Mouse (Mus musculus) MEL (cell line): ENCODE measurements around the gene Otos. TPM values are rescaled to one million over a fixed set of nuclear protein-coding genes. Genes with fewer than 3 reads are reported as not detected.

ENCODE experiments used
- DNase-seq: peaks from one replicate; pipeline ENCODE4 v3.0.0; 2011; ENCODE audit warnings: low read depth, low spot score
- H3K27ac ChIP-seq: 2 replicates; pipeline ENCODE4 v1.5.1; 2012; ENCODE audit warnings: low read depth, mild to moderate bottlenecking, control low read depth, low read length, moderate library complexity; ENCODE audit not compliant: control insufficient read depth
- H3K27me3 ChIP-seq, 2 experiments: fragments of 150-350 bp in 1 of 2; sonication (generic) in 1 of 2; 2 replicates each; pipeline ENCODE4 v1.6.1; 2012; ENCODE audit warnings: low read length in 2 of 2, mild to moderate bottlenecking in 2 of 2, improper control_type of control experiment in 1 of 2, moderate library complexity in 1 of 2; ENCODE audit not compliant: insufficient read depth in 2 of 2, control insufficient read depth in 1 of 2
- H3K36me3 ChIP-seq, 2 experiments: 2 replicates each; pipeline ENCODE4 v1.6.1; 2012 to 2014; ENCODE audit warnings: low read length in 2 of 2, improper control_type of control experiment in 1 of 2, inconsistent platforms in 1 of 2, mild to moderate bottlenecking in 1 of 2; ENCODE audit not compliant: insufficient read depth in 2 of 2, control insufficient read depth in 1 of 2
- H3K4me1 ChIP-seq, 2 experiments: fragments of 150-350 bp in 1 of 2; sonication (generic) in 1 of 2; 2 replicates each; pipeline ENCODE4 v1.6.1; 2012; ENCODE audit warnings: low read length in 2 of 2, improper control_type of control experiment in 1 of 2, mild to moderate bottlenecking in 1 of 2; ENCODE audit not compliant: insufficient read depth in 2 of 2, control insufficient read depth in 1 of 2
- H3K4me3 ChIP-seq, 2 experiments: fragments of 150-350 bp in 1 of 2; sonication (generic) in 1 of 2; 2 replicates each; pipeline ENCODE4 v1.5.1; 2012; ENCODE audit warnings: low read depth in 2 of 2, low read length in 2 of 2, mild to moderate bottlenecking in 2 of 2, moderate library complexity in 2 of 2, control low read depth in 1 of 2, improper control_type of control experiment in 1 of 2; ENCODE audit not compliant: control insufficient read depth in 1 of 2, insufficient read depth in 1 of 2
- H3K79me2 ChIP-seq: 2 replicates; pipeline ENCODE4 v1.6.1; 2012; ENCODE audit warnings: mild to moderate bottlenecking, low read length, moderate library complexity; ENCODE audit not compliant: control insufficient read depth, poor library complexity, insufficient read depth
- H3K9ac ChIP-seq: 2 replicates; pipeline ENCODE4 v1.6.1; 2012; ENCODE audit warnings: low read depth, mild to moderate bottlenecking, control low read depth, low read length, moderate library complexity; ENCODE audit not compliant: control insufficient read depth, poor library complexity, severe bottlenecking
- H3K9me3 ChIP-seq: fragments of 150-350 bp; sonication (generic); replicated peaks from 2 replicates; pipeline ENCODE4 v1.6.1; 2012; ENCODE audit warnings: mild to moderate bottlenecking, low read length, improper control_type of control experiment, moderate library complexity; ENCODE audit not compliant: insufficient read depth
- BHLHE40 ChIP-seq: IDR thresholded peaks from 2 replicates; pipeline ENCODE4 v1.6.1; 2012; ENCODE audit warnings: low read depth, mild to moderate bottlenecking, inconsistent platforms, low read length, improper control_type of control experiment, borderline replicate concordance
- CHD1 ChIP-seq: IDR thresholded peaks from 2 replicates; pipeline ENCODE4 v1.6.1; 2012; ENCODE audit warnings: low read depth, mild to moderate bottlenecking, inconsistent platforms, low read length, improper control_type of control experiment
- CHD2 ChIP-seq: IDR thresholded peaks from 2 replicates; pipeline ENCODE4 v1.6.1; 2011; ENCODE audit warnings: low read length, improper control_type of control experiment
- CTCF ChIP-seq, 3 experiments: IDR thresholded peaks in 2 of 3; conservative IDR thresholded peaks in 1 of 3; 2 replicates each; pipeline ENCODE4 v1.5.1; 2011 to 2012; ENCODE audit warnings: low read length in 3 of 3, low read depth in 2 of 3, mild to moderate bottlenecking in 2 of 3, improper control_type of control experiment in 1 of 3, inconsistent platforms in 1 of 3, mixed read lengths in 1 of 3, moderate library complexity in 1 of 3; ENCODE audit not compliant: control insufficient read depth in 1 of 3, insufficient read depth in 1 of 3, poor library complexity in 1 of 3, severe bottlenecking in 1 of 3
- E2F4 ChIP-seq: IDR thresholded peaks from 2 replicates; pipeline ENCODE4 v1.6.1; 2011; ENCODE audit warnings: low read depth, low read length, improper control_type of control experiment, borderline replicate concordance
- ELF1 ChIP-seq: IDR thresholded peaks from 2 replicates; pipeline ENCODE4 v1.6.1; 2014; ENCODE audit warnings: low read depth, mild to moderate bottlenecking, inconsistent platforms, low read length, improper control_type of control experiment, moderate library complexity
- EP300 ChIP-seq, 2 experiments: IDR thresholded peaks; 2 replicates each; pipeline ENCODE4 v1.6.1; 2011; ENCODE audit warnings: improper control_type of control experiment in 2 of 2, low read length in 2 of 2, low read depth in 1 of 2, mild to moderate bottlenecking in 1 of 2
- ETS1 ChIP-seq: IDR thresholded peaks from 2 replicates; pipeline ENCODE4 v1.6.1; 2012; ENCODE audit warnings: low read depth, mild to moderate bottlenecking, inconsistent platforms, low read length, improper control_type of control experiment, moderate library complexity
- GABPA ChIP-seq: IDR thresholded peaks from 2 replicates; pipeline ENCODE4 v1.6.1; 2012; ENCODE audit warnings: low read depth, mild to moderate bottlenecking, inconsistent platforms, low read length, improper control_type of control experiment, moderate library complexity
- GATA1 ChIP-seq: IDR thresholded peaks from 2 replicates; pipeline ENCODE4 v1.6.1; 2011; ENCODE audit warnings: low read depth, low read length, improper control_type of control experiment
- HCFC1 ChIP-seq: IDR thresholded peaks from 2 replicates; pipeline ENCODE4 v1.6.1; 2012; ENCODE audit warnings: low read depth, mild to moderate bottlenecking, inconsistent platforms, low read length, improper control_type of control experiment, moderate library complexity
- MAFK ChIP-seq: IDR thresholded peaks from 2 replicates; pipeline ENCODE4 v1.6.1; 2011; ENCODE audit warnings: low read depth, mild to moderate bottlenecking, low read length, improper control_type of control experiment, borderline replicate concordance
- MAZ ChIP-seq: IDR thresholded peaks from 2 replicates; pipeline ENCODE4 v1.6.1; 2012; ENCODE audit warnings: low read depth, mild to moderate bottlenecking, inconsistent platforms, low read length, improper control_type of control experiment
- MEF2A ChIP-seq: IDR thresholded peaks from 2 replicates; pipeline ENCODE4 v1.6.1; 2014; ENCODE audit warnings: low read depth, mild to moderate bottlenecking, inconsistent platforms, low read length, improper control_type of control experiment; ENCODE audit not compliant: poor library complexity, insufficient replicate concordance, severe bottlenecking; ENCODE audit errors: extremely low read depth
- MXI1 ChIP-seq: IDR thresholded peaks from 2 replicates; pipeline ENCODE4 v1.6.1; 2011; ENCODE audit warnings: mild to moderate bottlenecking, low read depth, low read length, improper control_type of control experiment
- MYB ChIP-seq: IDR thresholded peaks from 2 replicates; pipeline ENCODE4 v1.6.1; 2011; ENCODE audit warnings: mild to moderate bottlenecking, low read depth, low read length, improper control_type of control experiment
- MYC ChIP-seq: IDR thresholded peaks from 2 replicates; pipeline ENCODE4 v1.6.1; 2011; ENCODE audit warnings: low read depth, mild to moderate bottlenecking, low read length, improper control_type of control experiment, moderate library complexity
- NELFE ChIP-seq: IDR thresholded peaks from 2 replicates; pipeline ENCODE4 v1.6.1; 2011; ENCODE audit warnings: low read depth, low read length, improper control_type of control experiment
- NRF1 ChIP-seq: IDR thresholded peaks from 2 replicates; pipeline ENCODE4 v1.6.1; 2014; ENCODE audit warnings: low read depth, mild to moderate bottlenecking, inconsistent platforms, low read length, improper control_type of control experiment, moderate library complexity; ENCODE audit not compliant: poor library complexity, insufficient read depth, severe bottlenecking
- POLR2AphosphoS5 ChIP-seq: IDR thresholded peaks from 2 replicates; pipeline ENCODE4 v1.6.1; 2012; ENCODE audit warnings: low read depth, borderline replicate concordance, mild to moderate bottlenecking, inconsistent platforms, low read length, moderate library complexity, mixed read lengths
- RAD21 ChIP-seq: IDR thresholded peaks from 2 replicates; pipeline ENCODE4 v1.6.1; 2011; ENCODE audit warnings: mild to moderate bottlenecking, low read depth, low read length, improper control_type of control experiment
- RCOR1 ChIP-seq: IDR thresholded peaks from 2 replicates; pipeline ENCODE4 v1.6.1; 2012; ENCODE audit warnings: low read depth, mild to moderate bottlenecking, inconsistent platforms, low read length, improper control_type of control experiment
- TAL1 ChIP-seq: IDR thresholded peaks from 2 replicates; pipeline ENCODE4 v1.6.1; 2012; ENCODE audit warnings: mild to moderate bottlenecking, inconsistent platforms, low read length, moderate library complexity, mixed read lengths
- TBP ChIP-seq: IDR thresholded peaks from 2 replicates; pipeline ENCODE4 v1.8.0; 2011; ENCODE audit warnings: low read depth, low read length, improper control_type of control experiment
- TCF12 ChIP-seq: IDR thresholded peaks from 2 replicates; pipeline ENCODE4 v1.6.1; 2014; ENCODE audit warnings: low read depth, mild to moderate bottlenecking, inconsistent platforms, low read length, improper control_type of control experiment, moderate library complexity
- USF1 ChIP-seq: IDR thresholded peaks from 2 replicates; pipeline ENCODE4 v1.6.1; 2014; ENCODE audit warnings: low read depth, mild to moderate bottlenecking, inconsistent platforms, low read length, improper control_type of control experiment, moderate library complexity
- USF2 ChIP-seq, 2 experiments: IDR thresholded peaks; 2 replicates each; pipeline ENCODE4 v1.6.1; 2011 to 2012; ENCODE audit warnings: improper control_type of control experiment in 2 of 2, low read length in 2 of 2, borderline replicate concordance in 1 of 2, inconsistent platforms in 1 of 2, low read depth in 1 of 2, mild to moderate bottlenecking in 1 of 2; ENCODE audit not compliant: insufficient read depth in 1 of 2
- ZC3H11A ChIP-seq: IDR thresholded peaks from 2 replicates; pipeline ENCODE4 v1.6.1; 2012; ENCODE audit warnings: low read depth, mild to moderate bottlenecking, inconsistent platforms, low read length, improper control_type of control experiment
- ZKSCAN1 ChIP-seq: IDR thresholded peaks from 2 replicates; pipeline ENCODE4 v1.6.1; 2012; ENCODE audit warnings: low read depth, mild to moderate bottlenecking, inconsistent platforms, low read length, improper control_type of control experiment, moderate library complexity
- ZMIZ1 ChIP-seq: IDR thresholded peaks from 2 replicates; pipeline ENCODE4 v1.6.1; 2012; ENCODE audit warnings: low read depth, mild to moderate bottlenecking, inconsistent platforms, low read length, improper control_type of control experiment, moderate library complexity
- ZNF384 ChIP-seq: IDR thresholded peaks from 2 replicates; pipeline ENCODE4 v1.6.1; 2012; ENCODE audit warnings: low read depth, mild to moderate bottlenecking, inconsistent platforms, low read length, improper control_type of control experiment
- polyA plus RNA-seq, 2 experiments: library from polyadenylated mRNA; stranded (reverse) in 1 of 2; unstranded in 1 of 2; fragments of >175 nt in 1 of 2; fragments of >200 nt in 1 of 2; gene quantifications; 2 replicates each; pipeline versions ENCODE4 v1.2.1 to v1.2.4; 2012; ENCODE audit warnings: low replicate concordance in 2 of 2, low read depth in 1 of 2; ENCODE audit not compliant: insufficient read length in 2 of 2, insufficient read depth in 1 of 2, missing spikeins in 1 of 2
- total RNA-seq: library from RNA; depleted of rRNA; stranded (reverse); fragments of 300-350 nt; gene quantifications from 2 replicates; pipeline ENCODE4 v1.2.3, GENCODE M21; 2012

Otos gene
- total and polyA plus RNA-seq, 3 experiments, result 1.2 to 6.3 TPM; not detected in 1

GRCm38 (mm10) chr1:92632196-92632595 lies 16.4 kb downstream of the Otos start:
- Histone ChIP-seq H3K27ac (no peak overlapping the region), H3K4me3 (no peak overlapping the region), H3K79me2 (no peaks in the 10 kb centered on the region), H3K9ac (no peak overlapping the region), H3K27me3 (no peaks in the 10 kb centered on the region), H3K4me1 (peaks cover 0 to 7% of the 10 kb centered on the region in 2 experiments; a peak in 1 of 4 replicates), H3K9me3 (no peaks in the 10 kb centered on the region), H3K36me3 (peaks cover 0 to 2% of the 10 kb centered on the region in 2 experiments; a peak in 1 of 4 replicates)
- TF ChIP-seq USF1 (no peak), ELF1 (no peak), GATA1 (no peak), MEF2A (no peak), NELFE (no peak), GABPA (no peak), TBP (no peak), RAD21 (no peak), HCFC1 (no peak), ZKSCAN1 (no peak), MXI1 (no peak), ZC3H11A (no peak), TAL1 (no peak), CHD1 (no peak), TCF12 (no peak), CTCF (IDR thresholded peaks at IDR 0.05 in 2 of 3, conservative IDR thresholded peaks at IDR 0.05 in 1 of 3; ENCODE audit: control insufficient read depth in 1 of 3, insufficient read depth in 1 of 3, low read depth in 2 of 3, low read length in 3 of 3, poor library complexity in 1 of 3, severe bottlenecking in 1 of 3) (no peak), MAFK (no peak)
- no peak for DNase-seq

GRCm38 (mm10) chr1:92628227-92628626 lies 20.4 kb downstream of the Otos start:
- Histone ChIP-seq H3K4me1 (peaks cover 0 to 7% of the 10 kb centered on the region in 2 experiments; a peak in 1 of 4 replicates), H3K36me3 (no peaks in the 10 kb centered on the region), H3K9me3 (no peaks in the 10 kb centered on the region), H3K4me3 (no peak overlapping the region), H3K27me3 (peaks cover 0 to 5% of the 10 kb centered on the region in 2 experiments; a peak in 3 of 4 replicates), H3K9ac (no peak overlapping the region), H3K79me2 (no peaks in the 10 kb centered on the region), H3K27ac (no peak overlapping the region)
- DNase-seq, result peak; percentile 60
- TF ChIP-seq POLR2AphosphoS5 (no peak), USF2 (IDR thresholded peaks at IDR 0.05; ENCODE audit: borderline replicate concordance in 1 of 2, insufficient read depth in 1 of 2, low read depth in 1 of 2, low read length in 2 of 2) (no peak), BHLHE40 (no peak), RCOR1 (peak; percentile 53; the same call in 1 of the 2 replicates), GABPA (no peak), CHD2 (no peak), EP300 (IDR thresholded peaks at IDR 0.05; ENCODE audit: low read depth in 1 of 2, low read length in 2 of 2) (peak; percentile 37 to 60; a peak in 3 of 4 replicates), MYB (no peak), ETS1 (peak; percentile 20; the same call in 1 of the 2 replicates), ZMIZ1 (no peak), MAZ (no peak), GATA1 (peak; percentile 70), MYC (no peak), MAFK (no peak), E2F4 (no peak), ELF1 (no peak), ZC3H11A (no peak), RAD21 (no peak), ZNF384 (no peak), NRF1 (no peak), NELFE (no peak)
